Mouse (Mus musculus) liver, embryonic 14.5 days (tissue): ENCODE measurements around the gene Prpf18. TPM values are rescaled to one million over a fixed set of nuclear protein-coding genes. Genes with fewer than 3 reads are reported as not detected.
"Not testable (repeated sequence)": the region's sequence is repeated elsewhere in the genome, so short reads cannot be mapped to it uniquely, and the experiment has no call there.

Experiments used
- ATAC-seq: fragments of 200-750 bp; cut with Nextera tagmentation; 2 replicates; pipeline ENCODE4 v1.8.0; 2017; ENCODE audit warnings: moderate number of reproducible peaks, mild to moderate bottlenecking, moderate library complexity; ENCODE audit not compliant: insufficient read depth
- DNase-seq, 3 experiments: peaks; one replicate each; pipeline ENCODE4 v3.0.0-alpha.2; 2012 to 2013; ENCODE audit warnings: low read depth in 3 of 3, low spot score in 3 of 3
- H3K27ac ChIP-seq: fragments of 300-500 bp; sonication (generic); 2 replicates; pipeline ENCODE4 v1.5.1; 2014; ENCODE audit warnings: moderate library complexity, mild to moderate bottlenecking, control low read depth, inconsistent platforms
- H3K27me3 ChIP-seq: fragments of 300-500 bp; sonication (generic); 2 replicates; pipeline ENCODE4 v1.6.1; 2014; ENCODE audit warnings: mild to moderate bottlenecking, low read length, moderate library complexity; ENCODE audit not compliant: control insufficient read depth, insufficient read depth
- H3K36me3 ChIP-seq: fragments of 300-500 bp; sonication (generic); replicated peaks from 2 replicates; pipeline ENCODE4 v1.6.1; 2014; ENCODE audit warnings: low read depth; ENCODE audit not compliant: control insufficient read depth, insufficient read depth
- H3K4me1 ChIP-seq, 2 experiments: fragments of 200-500 bp in 1 of 2; fragments of 300-500 bp in 1 of 2; sonication (generic) in 1 of 2; replicated peaks; 2 replicates each; pipeline ENCODE4 v1.6.1; 2012 to 2014; ENCODE audit warnings: antibody characterized with exemption in 1 of 2, inconsistent platforms in 1 of 2, low read length in 1 of 2; ENCODE audit not compliant: control insufficient read depth in 2 of 2, insufficient read depth in 2 of 2
- H3K4me2 ChIP-seq: fragments of 300-500 bp; sonication (generic); 2 replicates; pipeline ENCODE4 v1.6.1; 2014; ENCODE audit warnings: low read depth, mild to moderate bottlenecking, control low read depth, moderate library complexity
- H3K4me3 ChIP-seq, 2 experiments: fragments of 200-500 bp in 1 of 2; fragments of 300-500 bp in 1 of 2; sonication (generic) in 1 of 2; 2 replicates each; pipeline ENCODE4 v1.5.1; 2012 to 2014; ENCODE audit warnings: low read depth in 2 of 2, low read length in 2 of 2, mild to moderate bottlenecking in 2 of 2, control low read depth in 1 of 2, inconsistent platforms in 1 of 2, moderate library complexity in 1 of 2; ENCODE audit not compliant: insufficient read depth in 1 of 2
- H3K9ac ChIP-seq: fragments of 300-500 bp; sonication (generic); replicated peaks from 2 replicates; pipeline ENCODE4 v1.6.1; 2014; ENCODE audit warnings: mild to moderate bottlenecking, control low read depth, moderate library complexity
- H3K9me3 ChIP-seq: fragments of 300-500 bp; sonication (generic); 2 replicates; pipeline ENCODE4 v1.6.1; 2016; ENCODE audit warnings: low read length, mixed read lengths; ENCODE audit not compliant: control insufficient read depth
- CTCF ChIP-seq: IDR thresholded peaks from 2 replicates; pipeline ENCODE4 v1.5.1; 2016; ENCODE audit warnings: antibody characterized with exemption, low read depth, control low read depth
- EP300 ChIP-seq: IDR thresholded peaks from 2 replicates; pipeline ENCODE4 v1.6.1; 2016; ENCODE audit warnings: antibody characterized with exemption, low read depth
- WGBS: fragments of 180-500 bp; shearing (Covaris S2); extraction: QIAGEN DNeasy Blood & Tissue Kit; methylation state at CpG from one replicate; pipeline ENCODE4 v1.1.7; 2014; ENCODE audit not compliant: insufficient replicate concordance; 5-methylcytosine and 5-hydroxymethylcytosine counted together
- polyA plus RNA-seq, 2 experiments: library from polyadenylated mRNA; depleted of rRNA in 1 of 2; stranded (reverse) in 1 of 2; unstranded in 1 of 2; fragments of >200 nt; fragmentation: Nextera tagmentation in 1 of 2; extraction: Ambion mirVana in 1 of 2; gene quantifications; 2 replicates each; pipeline versions ENCODE4 v1.2.1 to v1.2.3; 2012 to 2014

Prpf18 gene
- polyA plus RNA-seq, 2 experiments, result 19.1 to 23.7 TPM

DNA sequence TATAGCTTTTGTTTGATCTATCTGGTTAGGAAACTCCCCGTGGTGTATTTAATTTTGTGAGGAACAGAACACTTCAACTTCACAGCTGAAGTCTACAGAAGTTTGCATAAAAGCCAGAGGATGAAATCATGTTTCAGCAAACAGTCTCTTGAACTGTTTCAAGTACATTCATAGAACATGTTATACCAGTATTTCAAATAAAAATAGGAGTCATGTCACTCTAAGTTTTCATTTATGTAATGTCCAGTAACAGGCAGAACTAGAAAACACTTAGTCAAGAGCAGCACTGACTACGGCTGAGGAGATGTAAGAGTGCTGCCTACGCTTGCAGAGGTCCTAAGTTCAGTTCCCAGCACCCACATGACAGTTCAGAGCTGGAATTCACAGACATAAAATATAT lies 25.0 kb downstream of the Prpf18 start:
- peaks cover 14% of the 10 kb centered on the region for H3K36me3 ChIP-seq
- H3K27me3 ChIP-seq, result no peaks in the 10 kb centered on the region
- no peaks in the 10 kb centered on the region for H3K4me1 ChIP-seq
- no peak overlapping the region for H3K27ac ChIP-seq
- H3K4me3 ChIP-seq, result no peak overlapping the region
- H3K4me2 ChIP-seq, result no peak overlapping the region
- no peaks in the 10 kb centered on the region for H3K9me3 ChIP-seq
- WGBS, result 84% methylated on average over 3 of the region's 3 CpGs
- ATAC-seq (no peak), DNase-seq (no peak)
- TF ChIP-seq EP300 (no peak), CTCF (no peak)
- H3K9ac ChIP-seq, result no peak overlapping the region

DNA sequence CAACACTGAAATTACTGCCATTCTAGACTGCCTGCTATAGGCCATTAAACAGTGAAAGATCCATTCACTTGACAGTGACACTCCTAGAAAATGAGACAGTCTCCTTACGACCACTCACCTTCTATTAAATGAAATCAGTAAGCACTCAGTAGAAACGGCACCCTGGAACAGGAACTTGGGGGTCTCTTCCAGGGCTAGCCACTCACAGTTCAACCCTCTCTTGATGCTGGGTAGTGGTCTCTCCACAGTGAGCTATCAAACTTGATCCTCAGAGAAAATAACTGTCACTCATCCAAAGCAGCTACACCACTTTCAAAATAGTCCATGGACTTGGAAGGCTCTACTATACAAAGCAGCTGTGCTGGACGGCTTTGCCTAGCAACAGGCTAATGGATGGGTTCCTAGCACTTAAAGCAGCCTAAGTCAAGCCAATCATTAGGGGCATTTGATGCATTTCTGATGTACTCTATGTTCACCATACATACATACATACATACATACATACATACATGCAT lies 30.4 kb downstream of the Prpf18 start:
- no peak for TF ChIP-seq CTCF
- no peak for TF ChIP-seq EP300
- H3K9me3 ChIP-seq, result no peaks in the 10 kb centered on the region
- H3K4me3 ChIP-seq, result no peak overlapping the region
- ATAC-seq (no peak), DNase-seq (no peak)
- no peak overlapping the region for H3K4me2 ChIP-seq
- peaks cover 14% of the 10 kb centered on the region for H3K36me3 ChIP-seq
- WGBS, result 67% methylated on average over 3 of the region's 3 CpGs
- no peak overlapping the region for H3K27ac ChIP-seq
- no peak overlapping the region for H3K9ac ChIP-seq
- H3K4me1 ChIP-seq, result no peaks in the 10 kb centered on the region
- no peaks in the 10 kb centered on the region for H3K27me3 ChIP-seq

DNA sequence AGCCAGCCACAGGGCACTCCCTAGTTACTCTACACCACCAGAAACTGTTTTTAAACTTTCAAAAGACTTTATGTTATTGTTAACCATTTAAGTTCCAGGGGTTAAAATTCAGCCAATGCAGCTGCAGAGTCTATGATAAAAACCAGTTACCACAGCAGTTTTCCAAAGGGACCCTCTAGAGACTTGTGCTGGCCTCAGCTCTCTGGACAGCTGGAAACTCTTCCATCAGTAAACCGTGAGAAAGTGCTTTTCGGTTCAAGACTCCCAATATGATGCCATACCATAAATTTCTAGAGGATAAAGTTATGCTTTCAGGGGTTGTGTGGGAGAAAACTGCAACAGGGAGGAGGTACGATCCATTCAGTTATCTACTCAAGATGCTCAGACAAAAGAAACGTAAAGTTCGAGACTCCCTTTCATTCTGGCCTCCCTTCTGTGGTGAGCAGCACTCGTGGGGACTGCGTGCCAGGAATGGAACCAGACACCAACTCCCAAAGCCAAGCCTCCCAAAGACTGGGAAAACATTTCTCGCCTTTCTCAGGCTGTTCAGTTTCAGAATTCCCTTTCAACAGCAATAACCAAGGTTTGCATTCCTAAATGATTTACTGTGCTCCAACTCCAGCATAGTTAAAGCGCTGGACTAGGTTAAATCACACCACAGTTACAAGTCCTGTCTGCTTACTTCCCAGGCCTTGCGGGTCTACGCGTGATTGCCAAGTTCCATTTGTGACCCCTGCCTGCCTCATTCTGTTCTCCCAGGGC lies 31.1 kb downstream of the Prpf18 start:
- Histone ChIP-seq H3K36me3 (peaks cover 14% of the 10 kb centered on the region), H3K9ac (no peak overlapping the region), H3K27me3 (no peaks in the 10 kb centered on the region), H3K4me1 (no peaks in the 10 kb centered on the region), H3K9me3 (no peaks in the 10 kb centered on the region), H3K27ac (no peak overlapping the region), H3K4me3 (no peak overlapping the region), H3K4me2 (no peak overlapping the region)
- ATAC-seq, result no peak
- TF ChIP-seq CTCF (no peak), EP300 (no peak)
- DNase-seq, result no peak
- WGBS, result 83% methylated on average over 12 of the region's 12 CpGs

GRCm38 (mm10) chr2:4619893-4620593 lies 31.9 kb downstream of the Prpf18 start:
- Histone ChIP-seq H3K27ac (no peak overlapping the region), H3K9me3 (no peaks in the 10 kb centered on the region), H3K36me3 (peaks cover 14% of the 10 kb centered on the region), H3K9ac (no peak overlapping the region), H3K27me3 (no peaks in the 10 kb centered on the region), H3K4me2 (no peak overlapping the region), H3K4me3 (no peak overlapping the region), H3K4me1 (no peaks in the 10 kb centered on the region)
- no peak for DNase-seq
- no peak for ATAC-seq
- no peak for TF ChIP-seq EP300
- TF ChIP-seq CTCF, result no peak
- 59% methylated on average over 6 of the region's 6 CpGs for WGBS

DNA sequence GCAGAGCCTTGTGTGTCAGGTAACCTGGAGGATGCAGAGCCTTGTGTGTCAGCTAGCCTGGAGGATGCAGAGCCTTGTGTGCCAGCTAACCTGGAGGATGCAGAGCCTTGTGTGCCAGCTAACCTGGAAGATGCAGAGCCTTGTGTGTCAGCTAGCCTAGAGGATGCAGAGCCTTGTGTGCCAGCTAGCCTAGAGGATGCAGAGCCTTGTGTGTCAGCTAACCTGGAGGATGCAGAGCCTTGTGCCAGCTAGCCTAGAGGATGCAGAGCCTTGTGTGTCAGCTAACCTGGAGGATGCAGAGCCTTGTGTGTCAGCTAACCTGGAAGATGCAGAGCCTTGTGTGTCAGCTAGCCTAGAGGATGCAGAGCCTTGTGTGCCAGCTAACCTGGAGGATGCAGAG lies 32.8 kb downstream of the Prpf18 start:
- not testable (repeated sequence) for H3K9ac ChIP-seq, DNase-seq, H3K27me3 ChIP-seq, ATAC-seq, H3K4me3 ChIP-seq, H3K4me2 ChIP-seq, H3K4me1 ChIP-seq, H3K27ac ChIP-seq, H3K9me3 ChIP-seq
- H3K36me3 ChIP-seq, result peaks cover 14% of the 10 kb centered on the region
